Mouse (Mus musculus): ENCODE measurements around the gene Ccdc18. TPM values are rescaled to one million over a fixed set of nuclear protein-coding genes. Genes with fewer than 3 reads are reported as not detected.

Gene Ccdc18
- total RNA-seq, 1 experiment = 9.8 TPM

DNA sequence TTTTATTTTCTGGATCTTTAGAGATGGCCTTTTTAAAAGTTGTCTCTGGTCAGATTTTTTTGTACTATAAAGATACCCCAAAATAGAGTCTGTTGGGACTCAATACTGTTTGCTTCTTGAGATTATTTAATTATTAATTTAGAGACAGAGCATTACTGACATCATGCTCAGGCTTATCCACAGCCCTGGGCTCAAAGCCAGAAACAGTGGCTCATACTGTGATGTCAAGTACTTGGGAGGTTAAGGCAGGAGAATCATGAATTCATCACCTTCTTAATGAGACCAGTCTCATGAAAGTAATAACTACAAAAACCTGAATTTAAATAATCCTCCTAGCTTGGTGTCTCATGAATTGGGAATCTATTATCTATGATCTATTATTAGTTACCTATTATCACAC is 32.5 kb upstream of the Ccdc18 start:
- no peaks in the 10 kb centered on the region for H3K9me3 ChIP-seq (ENCODE audit: control insufficient read depth, insufficient read depth, low read depth, low read length)
- H3K27ac ChIP-seq (ENCODE audit: insufficient read depth, low read depth, low read length, poor library complexity, severe bottlenecking) = no peak overlapping the region
- in situ Hi-C loops (cut with MboI; ENCODE audit: low sequenced_read_pairs in 2 of 2, unreplicated experiment in 2 of 2) = no loop called here
- no peak overlapping the region for H3K9ac ChIP-seq (ENCODE audit: insufficient read depth, low read depth, low read length, poor library complexity, severe bottlenecking)
- peaks cover 8 to 19% of the 10 kb centered on the region in 2 experiments for H3K4me1 ChIP-seq (ENCODE audit: control insufficient read depth in 2 of 2, insufficient read depth in 2 of 2, low read length in 2 of 2, poor library complexity in 1 of 2)
- DNase-seq (ENCODE audit: low read depth, low spot score) = no peak
- H3K4me3 ChIP-seq (ENCODE audit: insufficient read depth in 1 of 2, low read depth in 1 of 2, low read length in 2 of 2, poor library complexity in 1 of 2, severe bottlenecking in 1 of 2) = no peak overlapping the region
- peaks cover 23% of the 10 kb centered on the region for H3K36me3 ChIP-seq (ENCODE audit: control insufficient read depth, insufficient read depth, low read length, poor library complexity, severe bottlenecking)
- no peak for TF ChIP-seq ZNF384 (IDR thresholded peaks at IDR 0.05; ENCODE audit: low read depth, low read length)
- no peak for TF ChIP-seq ZC3H11A (IDR thresholded peaks at IDR 0.05; ENCODE audit: borderline replicate concordance, low read depth, low read length)

DNA sequence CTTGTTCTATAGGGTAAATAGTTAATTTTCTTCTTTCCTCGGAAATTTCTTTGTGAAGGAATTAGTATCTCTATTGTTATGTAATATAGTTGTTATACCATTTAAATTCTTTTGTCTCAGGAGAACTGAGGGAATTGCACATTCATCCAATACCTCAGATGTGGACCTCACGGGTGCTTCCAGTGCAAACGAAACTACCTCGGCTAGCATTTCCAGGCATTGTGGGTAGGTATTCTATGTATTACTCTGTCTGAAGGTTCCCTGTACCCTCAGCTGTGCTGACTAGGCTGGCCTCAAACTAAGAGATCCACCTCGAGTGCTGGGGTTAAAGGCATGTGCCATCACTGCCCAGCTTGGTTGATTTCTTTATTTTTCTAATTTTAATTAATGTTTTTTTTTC is 28.4 kb upstream of the Ccdc18 start:
- Histone ChIP-seq H3K4me3 (ENCODE audit: insufficient read depth in 1 of 2, low read depth in 1 of 2, low read length in 2 of 2, poor library complexity in 1 of 2, severe bottlenecking in 1 of 2) (no peak overlapping the region), H3K9ac (ENCODE audit: insufficient read depth, low read depth, low read length, poor library complexity, severe bottlenecking) (no peak overlapping the region), H3K36me3 (ENCODE audit: control insufficient read depth, insufficient read depth, low read length, poor library complexity, severe bottlenecking) (peaks cover 24% of the 10 kb centered on the region), H3K4me1 (ENCODE audit: control insufficient read depth in 2 of 2, insufficient read depth in 2 of 2, low read length in 2 of 2, poor library complexity in 1 of 2) (peaks cover 2 to 10% of the 10 kb centered on the region in 2 experiments), H3K9me3 (ENCODE audit: control insufficient read depth, insufficient read depth, low read depth, low read length) (no peaks in the 10 kb centered on the region), H3K27ac (ENCODE audit: insufficient read depth, low read depth, low read length, poor library complexity, severe bottlenecking) (no peak overlapping the region; the same call in 1 of the 2 replicates)
- no peak for DNase-seq (ENCODE audit: low read depth, low spot score)
- TF ChIP-seq MAFK (IDR thresholded peaks at IDR 0.05; ENCODE audit: insufficient read depth, low read depth, low read length) (no peak), HCFC1 (IDR thresholded peaks at IDR 0.05; ENCODE audit: borderline replicate concordance, insufficient read depth, low read length) (no peak), CHD2 (IDR thresholded peaks at IDR 0.05; ENCODE audit: low read depth, low read length) (no peak)
- in situ Hi-C loops (cut with MboI; ENCODE audit: low sequenced_read_pairs in 2 of 2, unreplicated experiment in 2 of 2) = no loop called here

DNA sequence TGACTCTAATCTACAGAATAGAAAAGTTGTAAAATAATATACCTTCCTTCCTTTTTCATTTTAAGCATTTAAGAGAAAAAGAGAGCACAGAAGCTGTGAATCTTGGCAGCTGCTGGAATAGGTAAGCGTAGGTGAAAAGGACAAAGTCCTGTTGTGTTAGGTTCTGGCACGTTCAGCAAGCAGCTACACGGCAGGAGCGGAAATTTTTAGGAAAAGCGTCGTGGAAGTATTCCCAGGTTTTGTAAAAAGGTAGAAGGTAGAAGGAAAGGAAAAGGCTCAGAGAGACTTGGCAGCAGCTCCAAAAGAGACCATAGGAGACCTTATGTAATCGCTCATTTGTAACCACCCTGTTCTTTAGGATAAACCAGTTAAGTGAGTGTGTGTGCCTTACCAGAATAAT is 23.3 kb upstream of the Ccdc18 start:
- TF ChIP-seq HCFC1 (IDR thresholded peaks at IDR 0.05; ENCODE audit: borderline replicate concordance, insufficient read depth, low read length) (no peak), ZNF384 (IDR thresholded peaks at IDR 0.05; ENCODE audit: low read depth, low read length) (no peak), ZC3H11A (IDR thresholded peaks at IDR 0.05; ENCODE audit: borderline replicate concordance, low read depth, low read length) (no peak)
- Histone ChIP-seq H3K36me3 (ENCODE audit: control insufficient read depth, insufficient read depth, low read length, poor library complexity, severe bottlenecking) (peaks cover 14% of the 10 kb centered on the region), H3K9me3 (ENCODE audit: control insufficient read depth, insufficient read depth, low read depth, low read length) (no peaks in the 10 kb centered on the region), H3K4me1 (ENCODE audit: control insufficient read depth in 2 of 2, insufficient read depth in 2 of 2, low read length in 2 of 2, poor library complexity in 1 of 2) (peaks cover 0 to 5% of the 10 kb centered on the region in 2 experiments; a peak in 1 of 4 replicates), H3K4me3 (ENCODE audit: insufficient read depth in 1 of 2, low read depth in 1 of 2, low read length in 2 of 2, poor library complexity in 1 of 2, severe bottlenecking in 1 of 2) (no peak overlapping the region), H3K27ac (ENCODE audit: insufficient read depth, low read depth, low read length, poor library complexity, severe bottlenecking) (no peak overlapping the region), H3K9ac (ENCODE audit: insufficient read depth, low read depth, low read length, poor library complexity, severe bottlenecking) (no peak overlapping the region)
- DNase-seq (ENCODE audit: low read depth, low spot score) = no peak
- in situ Hi-C loops (cut with MboI; ENCODE audit: low sequenced_read_pairs in 2 of 2, unreplicated experiment in 2 of 2) = no loop called here

DNA sequence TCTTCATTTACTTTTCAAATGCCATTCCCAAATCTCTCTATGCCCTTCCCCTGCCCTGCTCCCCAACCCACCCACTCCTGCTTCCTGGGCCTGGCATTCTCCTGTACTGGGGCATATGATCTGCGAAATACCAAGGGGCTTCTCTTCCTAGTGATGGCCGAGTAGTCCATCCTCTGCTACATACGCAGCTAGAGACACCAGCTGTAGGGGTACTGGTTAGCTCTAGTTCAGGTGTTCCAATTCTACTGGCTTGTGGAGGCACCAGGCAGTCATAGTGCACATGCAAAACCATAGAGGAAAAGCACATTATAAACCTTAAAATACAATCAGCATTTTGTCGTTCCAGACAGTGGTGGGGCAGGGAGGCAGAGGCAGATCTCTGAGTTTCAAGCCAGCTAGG is 15.0 kb upstream of the Ccdc18 start:
- Histone ChIP-seq H3K9ac (ENCODE audit: insufficient read depth, low read depth, low read length, poor library complexity, severe bottlenecking) (no peak overlapping the region), H3K4me1 (ENCODE audit: control insufficient read depth in 2 of 2, insufficient read depth in 2 of 2, low read length in 2 of 2, poor library complexity in 1 of 2) (0 out of 4 replicates have a peak, but pooled peaks cover 0 to 2% of the 10 kb centered on the region in 2 experiments), H3K4me3 (ENCODE audit: insufficient read depth in 1 of 2, low read depth in 1 of 2, low read length in 2 of 2, poor library complexity in 1 of 2, severe bottlenecking in 1 of 2) (no peak overlapping the region), H3K9me3 (ENCODE audit: control insufficient read depth, insufficient read depth, low read depth, low read length) (no peaks in the 10 kb centered on the region), H3K36me3 (ENCODE audit: control insufficient read depth, insufficient read depth, low read length, poor library complexity, severe bottlenecking) (no peaks in the 10 kb centered on the region), H3K27ac (ENCODE audit: insufficient read depth, low read depth, low read length, poor library complexity, severe bottlenecking) (no peak overlapping the region)
- in situ Hi-C loops (cut with MboI; ENCODE audit: low sequenced_read_pairs in 2 of 2, unreplicated experiment in 2 of 2) = no loop called here
- TF ChIP-seq CHD2 (IDR thresholded peaks at IDR 0.05; ENCODE audit: low read depth, low read length) (no peak), HCFC1 (IDR thresholded peaks at IDR 0.05; ENCODE audit: borderline replicate concordance, insufficient read depth, low read length) (no peak), ZNF384 (IDR thresholded peaks at IDR 0.05; ENCODE audit: low read depth, low read length) (no peak), MAFK (IDR thresholded peaks at IDR 0.05; ENCODE audit: insufficient read depth, low read depth, low read length) (no peak), ZC3H11A (IDR thresholded peaks at IDR 0.05; ENCODE audit: borderline replicate concordance, low read depth, low read length) (no peak)
- DNase-seq (ENCODE audit: low read depth, low spot score) = no peak

DNA sequence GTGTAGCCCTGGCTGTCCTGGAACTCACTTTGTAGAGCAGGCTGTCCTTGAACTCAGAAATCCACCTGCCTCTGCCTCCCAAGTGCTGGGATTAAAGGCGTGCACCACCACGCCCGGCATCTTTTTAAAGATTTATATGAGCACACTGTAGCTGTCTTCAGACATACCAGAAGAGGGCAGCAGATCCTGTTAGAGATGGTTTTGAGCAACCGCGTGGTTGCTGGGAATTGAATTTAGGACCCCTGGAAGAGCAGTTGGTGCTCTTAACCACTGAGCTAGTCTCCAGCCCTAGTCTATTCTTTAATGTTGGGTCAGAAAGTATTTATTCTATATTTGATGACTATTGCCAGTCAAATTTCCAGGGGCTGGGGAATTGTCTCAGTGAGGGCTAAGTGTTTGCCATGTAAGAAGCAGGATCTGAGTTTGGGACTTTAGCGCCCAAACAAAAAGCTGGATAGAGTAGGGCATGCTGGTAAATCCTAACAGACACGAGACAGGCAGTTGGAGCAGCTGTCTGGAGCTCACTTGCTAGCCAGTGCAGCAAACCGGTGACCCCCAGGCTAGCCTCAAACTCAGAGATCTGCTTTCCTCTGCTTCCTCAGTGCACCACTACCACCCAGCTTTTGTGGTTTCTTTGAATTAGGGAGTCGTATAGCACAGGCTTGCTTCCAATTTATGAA is 12.3 kb upstream of the Ccdc18 start:
- H3K4me1 ChIP-seq (ENCODE audit: control insufficient read depth in 2 of 2, insufficient read depth in 2 of 2, low read length in 2 of 2, poor library complexity in 1 of 2) = 0 out of 4 replicates have a peak, but pooled peaks cover 0 to 2% of the 10 kb centered on the region in 2 experiments
- H3K36me3 ChIP-seq (ENCODE audit: control insufficient read depth, insufficient read depth, low read length, poor library complexity, severe bottlenecking) = no peaks in the 10 kb centered on the region
- peak overlapping the region; percentile 23; the same call in 1 of the 2 replicates for H3K27ac ChIP-seq (ENCODE audit: insufficient read depth, low read depth, low read length, poor library complexity, severe bottlenecking)
- TF ChIP-seq CHD2 (IDR thresholded peaks at IDR 0.05; ENCODE audit: low read depth, low read length) (no peak), ZC3H11A (IDR thresholded peaks at IDR 0.05; ENCODE audit: borderline replicate concordance, low read depth, low read length) (no peak), ZNF384 (IDR thresholded peaks at IDR 0.05; ENCODE audit: low read depth, low read length) (no peak), MAFK (IDR thresholded peaks at IDR 0.05; ENCODE audit: insufficient read depth, low read depth, low read length) (no peak), HCFC1 (IDR thresholded peaks at IDR 0.05; ENCODE audit: borderline replicate concordance, insufficient read depth, low read length) (no peak)
- no peaks in the 10 kb centered on the region for H3K9me3 ChIP-seq (ENCODE audit: control insufficient read depth, insufficient read depth, low read depth, low read length)
- H3K9ac ChIP-seq (ENCODE audit: insufficient read depth, low read depth, low read length, poor library complexity, severe bottlenecking) = peak overlapping the region; percentile 41
- in situ Hi-C loops (cut with MboI; ENCODE audit: low sequenced_read_pairs in 2 of 2, unreplicated experiment in 2 of 2) = no loop called here
- no peak overlapping the region for H3K4me3 ChIP-seq (ENCODE audit: insufficient read depth in 1 of 2, low read depth in 1 of 2, low read length in 2 of 2, poor library complexity in 1 of 2, severe bottlenecking in 1 of 2)
- peak; percentile 43 for DNase-seq (ENCODE audit: low read depth, low spot score)
